Mouse (Mus musculus): Measurements from ENCODE around the gene Chadl. TPM values are rescaled to one million over a fixed set of nuclear protein-coding genes. Genes with fewer than 3 reads are reported as not detected.

Gene Chadl
- 2.7 and 4.2 TPM in 2 replicates for polyA plus RNA-seq (2015; fragmentation: Nextera tagmentation; extraction: Ambion mirVana)

DNA sequence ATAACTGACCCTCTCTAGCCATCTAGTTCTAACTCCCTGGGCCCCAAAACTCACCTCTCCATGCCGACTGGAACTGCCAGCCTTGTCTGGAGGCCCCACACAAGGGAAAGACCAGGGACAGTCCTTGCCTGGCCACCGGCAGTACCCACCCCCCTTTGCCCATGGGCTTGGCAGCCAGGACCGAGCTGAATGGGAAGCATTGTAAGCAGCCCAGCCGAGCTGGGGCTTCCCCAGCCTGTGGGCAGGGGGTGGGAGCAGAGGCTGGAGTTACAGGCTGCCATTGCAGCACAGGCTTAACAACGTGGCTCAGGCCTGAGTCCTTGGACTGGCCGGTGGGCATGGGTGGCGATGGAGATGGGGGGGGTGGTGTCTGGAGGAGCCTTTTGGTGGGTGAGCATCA lies at the start of gene Chadl:
Gene Chadl (minus strand): TSS at position 113 of the 400 bp plus-strand sequence.

DNA sequence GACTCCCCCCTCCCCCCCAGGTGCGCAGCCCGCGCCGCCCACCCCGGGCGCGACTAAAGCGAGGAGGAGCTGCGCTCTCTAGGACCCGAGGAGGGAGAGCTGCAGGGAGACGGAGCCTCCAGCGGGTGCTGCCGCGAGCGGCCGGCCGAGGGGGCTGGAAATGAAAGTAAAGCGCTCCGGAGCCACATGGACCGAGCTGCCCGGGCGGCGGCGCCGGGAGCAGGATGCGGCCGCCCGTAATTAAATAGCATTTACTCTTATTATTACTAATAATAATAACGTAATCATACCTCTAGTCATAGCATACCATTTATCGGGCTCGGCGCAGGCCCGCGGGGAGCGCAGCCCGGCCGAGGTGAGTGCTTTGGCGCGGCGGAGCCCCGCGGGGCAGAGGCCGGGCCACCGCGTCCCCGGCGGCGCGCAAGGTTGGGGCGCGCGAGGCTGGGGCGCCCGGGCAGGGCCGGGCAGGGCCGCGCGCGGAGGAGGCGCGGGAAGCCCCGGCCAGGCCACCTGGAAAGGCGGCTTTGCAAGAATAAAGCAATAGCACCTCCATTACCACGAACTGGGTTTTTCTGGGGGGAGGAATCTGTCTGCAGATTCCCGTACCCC lies 48.0 kb upstream of the Chadl start, which contains the start of the genes Zc3h7b and Rangap1:
Gene Zc3h7b (plus strand): TSS at position 66 of the 609 bp plus-strand sequence.
Gene Rangap1 (minus strand): TSS at position 539 of the 609 bp plus-strand sequence.

DNA sequence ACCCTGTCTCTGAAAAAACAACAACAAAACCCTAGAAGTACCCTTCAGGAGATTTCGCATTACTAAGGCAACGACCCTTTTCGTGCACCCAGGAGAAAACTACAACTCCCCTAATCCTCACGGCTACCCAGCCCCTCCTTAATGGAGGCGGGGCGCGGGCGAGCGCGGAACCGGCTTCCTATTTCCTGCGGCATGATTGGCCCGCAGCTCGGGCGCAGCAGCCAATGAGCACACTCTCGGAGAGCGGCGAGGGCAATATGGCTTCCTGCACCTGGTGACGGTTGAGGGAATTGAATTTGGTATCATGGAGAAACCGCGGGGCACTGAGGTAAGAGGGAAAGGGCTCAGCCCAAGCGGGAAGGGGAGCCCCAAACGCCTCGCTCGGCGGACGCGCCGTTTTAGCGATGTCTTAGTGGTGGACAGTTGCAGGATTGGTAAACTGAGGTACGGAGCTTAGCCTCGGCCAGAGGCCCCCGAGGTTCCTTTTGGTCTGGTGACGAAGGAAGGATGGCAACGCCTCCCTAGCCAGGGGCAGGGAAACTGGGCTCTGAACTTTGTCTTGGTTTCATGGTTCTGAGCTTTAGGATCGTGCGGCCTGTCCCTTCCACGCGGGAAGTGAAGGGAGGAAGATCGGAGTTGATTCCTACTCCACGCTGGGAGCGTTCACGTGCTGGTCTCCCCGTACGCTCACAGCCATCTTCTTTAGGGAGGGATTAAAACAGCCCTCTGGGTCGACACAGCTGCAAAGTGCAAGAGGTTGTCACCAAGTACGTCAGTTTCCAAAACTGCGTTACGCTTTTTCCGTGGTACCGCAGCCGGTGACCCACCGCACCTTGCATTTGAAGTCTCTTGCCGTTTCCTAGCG lies 33.2 kb downstream of the Chadl start, which contains the start of gene L3mbtl2:
Gene L3mbtl2 (plus strand): TSS at position 193 of the 865 bp plus-strand sequence.

Other genes with a start within 250 kb of the Chadl start
- gene Rbx1, start 231.0 kb downstream of the Chadl start, polyA plus RNA-seq (2015; fragmentation: Nextera tagmentation; extraction: Ambion mirVana), result 344 and 355 TPM in 2 replicates
- gene Ep300, start 111.9 kb downstream of the Chadl start, polyA plus RNA-seq (2015; fragmentation: Nextera tagmentation; extraction: Ambion mirVana), result 6.8 and 7.0 TPM in 2 replicates
- gene L3mbtl2, start 33.4 kb downstream of the Chadl start, polyA plus RNA-seq (2015; fragmentation: Nextera tagmentation; extraction: Ambion mirVana), result 5.8 and 7.2 TPM in 2 replicates
- gene Zc3h7b, start 47.8 kb upstream of the Chadl start, polyA plus RNA-seq (2015; fragmentation: Nextera tagmentation; extraction: Ambion mirVana), result 8.7 and 8.9 TPM in 2 replicates
- 20.9 and 21.1 TPM in 2 replicates for gene Rangap1, start 48.2 kb upstream of the Chadl start, polyA plus RNA-seq (2015; fragmentation: Nextera tagmentation; extraction: Ambion mirVana)
- gene Tef, start 105.1 kb upstream of the Chadl start, polyA plus RNA-seq (2015; fragmentation: Nextera tagmentation; extraction: Ambion mirVana), result 48.0 and 51.4 TPM in 2 replicates
- gene Tob2, start 161.5 kb upstream of the Chadl start, polyA plus RNA-seq (2015; fragmentation: Nextera tagmentation; extraction: Ambion mirVana), result 31.6 and 35.5 TPM in 2 replicates
- gene Phf5a, start 174.6 kb upstream of the Chadl start, polyA plus RNA-seq (2015; fragmentation: Nextera tagmentation; extraction: Ambion mirVana), result 48.6 and 54.7 TPM in 2 replicates
- gene Aco2, start 175.0 kb upstream of the Chadl start, polyA plus RNA-seq (2015; fragmentation: Nextera tagmentation; extraction: Ambion mirVana), result 541 and 569 TPM in 2 replicates
- gene Polr3h, start 229.0 kb upstream of the Chadl start, polyA plus RNA-seq (2015; fragmentation: Nextera tagmentation; extraction: Ambion mirVana), result 142 and 168 TPM in 2 replicates
- 12.6 and 14.2 TPM in 2 replicates for gene Csdc2, start 239.5 kb upstream of the Chadl start, polyA plus RNA-seq (2015; fragmentation: Nextera tagmentation; extraction: Ambion mirVana)